Mouse (Mus musculus) lung, postnatal 0 days (tissue): Measurements from ENCODE around the gene Lrrc4c. TPM values are rescaled to one million over a fixed set of nuclear protein-coding genes. Genes with fewer than 3 reads are reported as not detected.

Experiments used
- ATAC-seq: fragments of 200-750 bp; cut with Nextera tagmentation; 2 replicates; pipeline ENCODE4 v1.8.0; 2017; ENCODE audit warnings: moderate library complexity
- DNase-seq: peaks from one replicate; pipeline ENCODE4 v3.0.0-alpha.2; 2016; ENCODE audit warnings: low spot score
- H3K27ac ChIP-seq: fragments of 300-500 bp; sonication (generic); 2 replicates; pipeline ENCODE4 v1.5.1; 2014; ENCODE audit warnings: antibody characterized with exemption, mild to moderate bottlenecking, low read length, mixed read lengths
- H3K27me3 ChIP-seq: fragments of 300-500 bp; sonication (generic); replicated peaks from 2 replicates; pipeline ENCODE4 v1.6.1; 2014; ENCODE audit warnings: low read length, mixed read lengths; ENCODE audit not compliant: insufficient read depth
- H3K36me3 ChIP-seq: fragments of 300-500 bp; sonication (generic); 2 replicates; pipeline ENCODE4 v1.6.1; 2014; ENCODE audit warnings: low read length, mixed read lengths; ENCODE audit not compliant: insufficient read depth
- H3K4me1 ChIP-seq: fragments of 300-500 bp; sonication (generic); 2 replicates; pipeline ENCODE4 v1.6.1; 2014; ENCODE audit warnings: antibody characterized with exemption, low read depth, low read length, mixed read lengths; ENCODE audit not compliant: insufficient read depth
- H3K4me2 ChIP-seq: fragments of 300-500 bp; sonication (generic); replicated peaks from 2 replicates; pipeline ENCODE4 v1.6.1; 2014; ENCODE audit warnings: low read depth, mild to moderate bottlenecking, low read length, moderate library complexity, mixed read lengths
- H3K4me3 ChIP-seq: fragments of 300-500 bp; sonication (generic); 2 replicates; pipeline ENCODE4 v1.5.1; 2014; ENCODE audit warnings: low read depth, low read length
- H3K9ac ChIP-seq: fragments of 300-500 bp; sonication (generic); replicated peaks from 2 replicates; pipeline ENCODE4 v1.6.1; 2014; ENCODE audit warnings: low read depth, mild to moderate bottlenecking
- H3K9me3 ChIP-seq: fragments of 300-500 bp; sonication (generic); 2 replicates; pipeline ENCODE4 v1.6.1; 2016; ENCODE audit warnings: low read length, mixed read lengths
- CTCF ChIP-seq: IDR thresholded peaks from 2 replicates; pipeline ENCODE4 v1.5.1; 2016; ENCODE audit warnings: antibody characterized with exemption, mild to moderate bottlenecking
- EP300 ChIP-seq: IDR thresholded peaks from 2 replicates; pipeline ENCODE4 v1.6.1; 2016; ENCODE audit warnings: antibody characterized with exemption, mild to moderate bottlenecking, control low read depth
- WGBS: fragments of 180-500 bp; shearing (Covaris S2); extraction: QIAGEN DNeasy Blood & Tissue Kit; methylation state at CpG from one replicate; pipeline ENCODE4 v1.1.7; 2014; 5-methylcytosine and 5-hydroxymethylcytosine counted together
- microRNA-seq: library from miRNA; unstranded; fragments of <30 nt; microRNA quantifications from one replicate; pipeline ENCODE4, GENCODE M21; 2016
- polyA plus RNA-seq: library from polyadenylated mRNA; unstranded; fragments of >200 nt; fragmentation: Nextera tagmentation; extraction: Ambion mirVana; gene quantifications from 2 replicates; pipeline ENCODE4 v1.2.1, GENCODE M21; 2015

Gene Lrrc4c
- polyA plus RNA-seq, 1 experiment from 2014 or later, result 0.81 TPM

DNA sequence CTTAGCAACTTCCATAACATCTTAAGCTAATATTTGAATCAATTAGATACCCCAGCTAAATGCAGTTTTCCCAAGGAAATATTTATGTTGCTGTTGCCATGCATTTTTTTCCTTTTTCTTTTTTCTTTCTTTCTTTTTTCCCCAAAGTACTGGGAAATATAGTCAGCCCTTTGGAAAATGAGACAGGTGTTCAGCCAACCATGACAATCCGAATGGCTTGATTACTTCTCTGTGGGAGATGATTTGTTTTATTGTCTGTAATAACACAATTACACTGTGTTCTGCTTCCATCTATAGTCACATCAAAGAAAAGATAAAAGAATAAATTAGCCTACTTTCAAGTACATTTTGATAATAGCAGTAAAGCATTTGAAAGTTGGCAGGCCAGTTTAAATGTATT is 1334.7 kb downstream of the Lrrc4c start:
- ATAC-seq (no peak), DNase-seq (no peak)
- TF ChIP-seq CTCF, result no peak
- no peak for TF ChIP-seq EP300
- Histone ChIP-seq H3K27ac (no peak overlapping the region), H3K9ac (no peak overlapping the region), H3K4me1 (no peaks in the 10 kb centered on the region), H3K4me2 (no peak overlapping the region), H3K4me3 (no peak overlapping the region), H3K36me3 (no peaks in the 10 kb centered on the region), H3K9me3 (no peaks in the 10 kb centered on the region; the same call in 1 of the 2 replicates), H3K27me3 (no peaks in the 10 kb centered on the region)
- 78% methylated on average over 1 of the region's 1 CpGs for WGBS

Small RNAs within 50 kb of the gene (microRNA-seq; reads per million reads assigned to microRNA genes)
- not detected for gene Gm44320
